8 mouse cellular contexts compared by ENCODE assay signal in genomic region chr1:162196812-162197680, GRCm38 (mm10).
DNase-seq lines count a peak whose midpoint lies in the region; ATAC-seq lines count a peak whose summit lies in the region.

No protein-coding gene starts in this region.

- H3K4me2 ChIP-seq in limb, embryonic 11.5 days (ENCODE audit: low read depth, severe bottlenecking): no peak overlapping the region

- H3K27me3 ChIP-seq in limb, embryonic 11.5 days (ENCODE audit: control insufficient read depth, insufficient read depth, low read length): no peaks in the 10 kb centered on the region

- no peak overlapping the region for H3K9ac ChIP-seq in limb, embryonic 11.5 days (ENCODE audit: low read length)

- ATAC-seq in frontal cortex, adult (ENCODE audit: low TSS enrichment): peak; percentile 50; the same call in 1 of the 2 replicates
- ATAC-seq in limb, embryonic 11.5 days (ENCODE audit: insufficient number of reproducible peaks, low FRiP score, low TSS enrichment, low read depth): no peak
- ATAC-seq in megakaryocyte progenitor cell, adult 5-6 weeks (replicated peaks; ENCODE audit: poor library complexity): no peak
- no peak for ATAC-seq in monocyte, adult 5-6 weeks (replicated peaks; ENCODE audit: insufficient number of reproducible peaks, low FRiP score, low TSS enrichment, poor library complexity, severe bottlenecking)
- ATAC-seq in megakaryocyte-erythroid progenitor cell, adult 5-6 weeks (replicated peaks; ENCODE audit: low FRiP score, low TSS enrichment, poor library complexity, severe bottlenecking): no peak

- WGBS in limb, embryonic 11.5 days: 76% methylated on average over 9 of the region's 9 CpGs

- H3K9me3 ChIP-seq in limb, embryonic 11.5 days (ENCODE audit: control insufficient read depth, low read length): no peaks in the 10 kb centered on the region

- DNase-seq in frontal cortex, postnatal 36 days (ENCODE audit: low spot score in 2 of 2): no peak
- peak; percentile 47 for DNase-seq in testis, postnatal 14 days (ENCODE audit: low spot score)
- DNase-seq in testis, postnatal 10 days (ENCODE audit: low spot score): no peak
- DNase-seq in limb, embryonic 11.5 days (ENCODE audit: low spot score): no peak

- H3K4me1 ChIP-seq in limb, embryonic 11.5 days (ENCODE audit: control insufficient read depth, insufficient read depth, low read length): 0 out of 2 replicates have a peak, but pooled peaks cover 8% of the 10 kb centered on the region

- no peaks in the 10 kb centered on the region for H3K36me3 ChIP-seq in limb, embryonic 11.5 days (ENCODE audit: control insufficient read depth, insufficient read depth, low read length)

- H3K27ac ChIP-seq in limb, embryonic 11.5 days (replicated peaks; ENCODE audit: low read depth, low read length): peak overlapping the region; percentile 56; the same call in 1 of the 2 replicates

- H3K4me3 ChIP-seq in limb, embryonic 11.5 days (ENCODE audit: low read depth, low read length): no peak overlapping the region
